Mouse (Mus musculus) midbrain, embryonic 16.5 days (tissue): ENCODE measurements at regions not wholly inside any gene's neighbourhood (a gene's known extent, or its start where the extent isn't known, plus 50 kb on each side); places are given as distances from the start of the nearest gene placed in this dataset.

Experiments
- ATAC-seq: fragments of 200-750 bp; cut with Nextera tagmentation; 2 replicates; pipeline ENCODE4 v1.8.0; 2017; ENCODE audit warnings: moderate TSS enrichment
- H3K27ac ChIP-seq: fragments of 300-500 bp; sonication (generic); 2 replicates; pipeline ENCODE4 v1.5.1; 2014; ENCODE audit warnings: mild to moderate bottlenecking, low read length, mixed read lengths
- H3K27me3 ChIP-seq: fragments of 300-500 bp; sonication (generic); 2 replicates; pipeline ENCODE4 v1.6.1; 2014; ENCODE audit warnings: low read depth, low read length, mixed read lengths; ENCODE audit not compliant: control insufficient read depth, insufficient read depth
- H3K36me3 ChIP-seq: fragments of 300-500 bp; sonication (generic); 2 replicates; pipeline ENCODE4 v1.6.1; 2014; ENCODE audit warnings: mild to moderate bottlenecking, low read length, moderate library complexity, mixed read lengths; ENCODE audit not compliant: control insufficient read depth, insufficient read depth
- H3K4me1 ChIP-seq: fragments of 300-500 bp; sonication (generic); 2 replicates; pipeline ENCODE4 v1.6.1; 2014; ENCODE audit warnings: mild to moderate bottlenecking, low read length, mixed read lengths; ENCODE audit not compliant: control insufficient read depth, insufficient read depth
- H3K4me2 ChIP-seq: fragments of 300-500 bp; sonication (generic); 2 replicates; pipeline ENCODE4 v1.6.1; 2014; ENCODE audit warnings: mild to moderate bottlenecking, low read length, mixed read lengths
- H3K4me3 ChIP-seq: fragments of 300-500 bp; sonication (generic); 2 replicates; pipeline ENCODE4 v1.5.1; 2014; ENCODE audit warnings: low read depth, mild to moderate bottlenecking, low read length, moderate library complexity, mixed read lengths
- H3K9ac ChIP-seq: fragments of 300-500 bp; sonication (generic); 2 replicates; pipeline ENCODE4 v1.6.1; 2014; ENCODE audit warnings: low read depth, low read length, mixed read lengths
- H3K9me3 ChIP-seq: fragments of 300-500 bp; sonication (generic); replicated peaks from 2 replicates; pipeline ENCODE4 v1.6.1; 2014; ENCODE audit warnings: mild to moderate bottlenecking, low read length, mixed read lengths; ENCODE audit not compliant: control insufficient read depth, poor library complexity, severe bottlenecking
- WGBS: fragments of 180-500 bp; shearing (Covaris S2); extraction: QIAGEN DNeasy Blood & Tissue Kit; methylation state at CpG from one replicate; pipeline ENCODE4 v1.1.7; 2014; 5-methylcytosine and 5-hydroxymethylcytosine counted together

- no peak overlapping the region for H3K4me3 ChIP-seq
- no peaks in the 10 kb centered on the region for H3K4me1 ChIP-seq
- H3K9ac ChIP-seq: no peak overlapping the region
- no peak for ATAC-seq
- no peak overlapping the region for H3K27ac ChIP-seq
- 91% methylated on average over 8 of the region's 8 CpGs for WGBS
- H3K4me2 ChIP-seq: no peak overlapping the region
- H3K9me3 ChIP-seq: no peaks in the 10 kb centered on the region
- H3K27me3 ChIP-seq: no peaks in the 10 kb centered on the region
- no peaks in the 10 kb centered on the region for H3K36me3 ChIP-seq
Observed at GRCm38 (mm10) chr3:120946906-120947305, 224.6 kb downstream of the Rwdd3 start.

- ATAC-seq: no peak
- no peaks in the 10 kb centered on the region for H3K4me1 ChIP-seq
- 92% methylated on average over 4 of the region's 4 CpGs for WGBS
Observed at GRCm38 (mm10) chr3:120934401-120934800, 237.1 kb downstream of the Rwdd3 start.

DNA sequence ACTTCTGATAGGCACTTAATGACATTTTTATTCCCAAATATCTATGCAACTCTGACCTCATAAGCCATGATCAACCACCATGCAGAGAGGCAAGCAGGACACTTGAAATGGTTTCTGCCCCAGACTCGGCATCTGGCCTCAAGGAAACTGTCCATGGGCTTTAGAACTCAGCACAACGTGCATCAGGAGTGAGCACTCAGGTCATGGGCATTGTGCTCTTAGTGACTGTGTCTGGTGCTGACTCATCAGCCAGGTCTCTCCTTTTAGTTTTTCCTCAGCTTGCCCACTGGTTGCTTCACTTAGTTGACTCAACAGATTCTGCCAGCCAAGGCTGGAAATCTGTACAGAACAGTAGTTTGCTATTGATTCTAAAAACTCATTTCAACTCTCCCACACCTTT lies 251.1 kb downstream of the Rwdd3 start:
- H3K27ac ChIP-seq: no peak overlapping the region
- H3K9ac ChIP-seq: no peak overlapping the region
- no peaks in the 10 kb centered on the region for H3K36me3 ChIP-seq
- no peaks in the 10 kb centered on the region for H3K27me3 ChIP-seq
- no peak for ATAC-seq
- H3K4me1 ChIP-seq: no peaks in the 10 kb centered on the region
- no peaks in the 10 kb centered on the region for H3K9me3 ChIP-seq
- H3K4me3 ChIP-seq: no peak overlapping the region
- H3K4me2 ChIP-seq: no peak overlapping the region
- 85% methylated on average over 2 of the region's 2 CpGs for WGBS

More at GRCm38 (mm10) chr3:120934401-120934800, 237.1 kb downstream of the Rwdd3 start:
- Histone ChIP-seq H3K9ac (no peak overlapping the region), H3K27ac (no peak overlapping the region), H3K9me3 (no peaks in the 10 kb centered on the region), H3K27me3 (no peaks in the 10 kb centered on the region), H3K36me3 (no peaks in the 10 kb centered on the region), H3K4me2 (no peak overlapping the region), H3K4me3 (no peak overlapping the region)

DNA sequence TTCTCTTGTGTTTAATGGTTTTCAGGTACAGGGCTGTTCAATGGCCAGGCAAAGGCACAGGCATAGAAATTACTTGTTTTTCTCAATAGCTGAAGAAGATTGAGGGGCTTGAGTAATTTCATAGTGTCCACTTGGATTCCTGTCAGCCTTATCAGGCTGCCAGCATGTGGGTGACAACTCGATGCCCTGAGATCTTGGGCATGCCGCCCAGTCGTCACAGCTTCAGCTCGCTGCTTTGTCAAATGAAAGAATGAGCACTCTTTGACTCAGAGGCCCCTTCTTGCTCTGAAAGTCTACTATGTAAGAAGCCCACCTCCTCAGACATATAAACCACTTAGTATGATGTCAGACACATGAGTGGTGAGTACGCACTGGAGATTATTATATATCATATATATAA lies 272.6 kb downstream of the Rwdd3 start:
- no peaks in the 10 kb centered on the region for H3K36me3 ChIP-seq
- H3K4me1 ChIP-seq: no peaks in the 10 kb centered on the region
- no peak overlapping the region for H3K9ac ChIP-seq
- ATAC-seq: no peak
- no peak overlapping the region for H3K27ac ChIP-seq
- WGBS: 76% methylated on average over 5 of the region's 5 CpGs
- no peak overlapping the region for H3K4me2 ChIP-seq
- H3K4me3 ChIP-seq: no peak overlapping the region
- 0 out of 2 replicates have a peak, but pooled peaks cover 4% of the 10 kb centered on the region for H3K9me3 ChIP-seq
- no peaks in the 10 kb centered on the region for H3K27me3 ChIP-seq

- Histone ChIP-seq H3K9me3 (no peaks in the 10 kb centered on the region), H3K27me3 (no peaks in the 10 kb centered on the region), H3K4me2 (no peak overlapping the region), H3K4me1 (no peaks in the 10 kb centered on the region), H3K27ac (no peak overlapping the region), H3K4me3 (no peak overlapping the region), H3K36me3 (no peaks in the 10 kb centered on the region), H3K9ac (no peak overlapping the region)
- WGBS: 73% methylated on average over 9 of the region's 9 CpGs
- no peak for ATAC-seq
Observed at GRCm38 (mm10) chr3:120898258-120898657, 273.2 kb downstream of the Rwdd3 start.

- H3K27me3 ChIP-seq: no peaks in the 10 kb centered on the region
- no peak overlapping the region for H3K9ac ChIP-seq
- H3K36me3 ChIP-seq: no peaks in the 10 kb centered on the region
- ATAC-seq: no peak
- no peaks in the 10 kb centered on the region for H3K9me3 ChIP-seq
- H3K4me1 ChIP-seq: no peaks in the 10 kb centered on the region
- WGBS: 92% methylated on average over 9 of the region's 9 CpGs
- H3K4me3 ChIP-seq: no peak overlapping the region
- H3K27ac ChIP-seq: no peak overlapping the region
- no peak overlapping the region for H3K4me2 ChIP-seq
Observed at GRCm38 (mm10) chr3:120897758-120898157, 273.7 kb downstream of the Rwdd3 start.

- Histone ChIP-seq H3K27ac (no peak overlapping the region), H3K4me3 (no peak overlapping the region), H3K36me3 (no peaks in the 10 kb centered on the region), H3K4me1 (no peaks in the 10 kb centered on the region), H3K4me2 (no peak overlapping the region), H3K9ac (no peak overlapping the region), H3K9me3 (no peaks in the 10 kb centered on the region), H3K27me3 (no peaks in the 10 kb centered on the region)
- ATAC-seq: no peak
- 84% methylated on average over 12 of the region's 12 CpGs for WGBS
Observed at GRCm38 (mm10) chr3:120897221-120897620, 274.3 kb downstream of the Rwdd3 start.

- 77% methylated on average over 20 of the region's 20 CpGs for WGBS
- Histone ChIP-seq H3K9me3 (no peaks in the 10 kb centered on the region), H3K4me1 (peaks cover 3% of the 10 kb centered on the region; the same call in 1 of the 2 replicates), H3K27ac (no peak overlapping the region), H3K9ac (no peak overlapping the region), H3K27me3 (no peaks in the 10 kb centered on the region), H3K4me3 (no peak overlapping the region), H3K4me2 (no peak overlapping the region), H3K36me3 (no peaks in the 10 kb centered on the region)
- no peak for ATAC-seq
Observed at GRCm38 (mm10) chr3:120886063-120886841, 285.2 kb downstream of the Rwdd3 start.

DNA sequence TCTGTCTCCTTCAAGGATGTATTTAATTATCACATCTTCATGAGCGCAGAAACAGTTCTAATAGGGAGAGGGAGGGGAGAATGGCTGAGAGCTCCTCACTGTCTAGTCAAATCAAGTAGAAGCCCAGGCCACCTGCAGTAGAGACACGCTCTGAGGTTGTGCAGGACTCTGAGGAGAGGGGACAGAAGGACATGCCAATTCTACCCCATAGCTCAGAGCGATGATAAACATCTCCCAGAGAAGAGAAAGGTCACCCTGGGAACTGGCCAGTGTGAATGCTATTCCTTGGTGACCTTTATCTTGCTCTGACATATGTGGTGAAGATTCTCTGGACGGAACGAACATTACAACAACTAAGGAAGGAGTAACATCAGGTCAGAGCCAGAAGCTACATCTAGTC lies 286.1 kb downstream of the Rwdd3 start:
- Histone ChIP-seq H3K4me2 (no peak overlapping the region), H3K27ac (no peak overlapping the region), H3K4me3 (no peak overlapping the region), H3K4me1 (peaks cover 3% of the 10 kb centered on the region; the same call in 1 of the 2 replicates), H3K36me3 (no peaks in the 10 kb centered on the region), H3K9ac (no peak overlapping the region), H3K9me3 (no peaks in the 10 kb centered on the region), H3K27me3 (no peaks in the 10 kb centered on the region)
- no peak for ATAC-seq
- WGBS: 90% methylated on average over 5 of the region's 5 CpGs
